Mouse (Mus musculus): ENCODE measurements around the gene Pan2. TPM values are rescaled to one million over a fixed set of nuclear protein-coding genes. Genes with fewer than 3 reads are reported as not detected.

Pan2 gene
- polyA plus RNA-seq, 1 experiment from 2014 or later, result 17.9 TPM

DNA sequence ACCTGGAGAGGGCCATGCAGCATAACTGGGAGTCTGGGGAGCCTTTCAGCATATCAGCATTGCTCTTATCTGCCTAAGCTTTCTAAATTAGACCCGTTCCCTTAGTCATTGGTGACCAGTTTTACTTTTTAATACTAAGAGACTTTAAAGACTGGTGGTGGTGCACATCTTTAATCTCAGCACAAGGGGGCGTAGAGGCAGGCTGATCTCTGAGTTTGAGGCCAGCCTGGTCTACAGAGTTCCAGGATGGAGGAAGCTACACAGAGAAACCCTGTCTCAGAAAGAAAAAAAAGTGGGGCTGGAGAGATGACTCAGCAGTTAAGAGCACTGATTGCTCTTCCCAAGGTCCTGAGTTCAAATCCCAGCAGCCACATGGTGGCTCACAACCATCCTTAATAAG lies 37.1 kb downstream of the Pan2 start:
- peaks cover 91% of the 10 kb centered on the region for H3K4me1 ChIP-seq
- peak overlapping the region; percentile 86 for H3K4me2 ChIP-seq
- H3K4me3 ChIP-seq, result no peak overlapping the region
- 36% methylated on average over 2 of the region's 2 CpGs for WGBS (ENCODE audit: insufficient replicate concordance)
- ATAC-seq, result no peak
- peak overlapping the region; percentile 92; the same call in 1 of the 2 replicates for H3K9ac ChIP-seq
- H3K9me3 ChIP-seq (replicated peaks), result no peaks in the 10 kb centered on the region
- peak overlapping the region; percentile 41; the same call in 1 of the 2 replicates for H3K27ac ChIP-seq
- H3K27me3 ChIP-seq (replicated peaks), result no peaks in the 10 kb centered on the region
- H3K36me3 ChIP-seq, result peaks cover 29% of the 10 kb centered on the region

- Histone ChIP-seq H3K27ac (peak overlapping the region; percentile 71), H3K9me3 (replicated peaks) (no peaks in the 10 kb centered on the region), H3K9ac (0 out of 2 replicates have a peak overlapping the region, but pooled peaks have one; percentile 27), H3K4me1 (peaks cover 87% of the 10 kb centered on the region), H3K4me3 (no peak overlapping the region), H3K36me3 (peaks cover 49% of the 10 kb centered on the region), H3K4me2 (peak overlapping the region; percentile 25; the same call in 1 of the 2 replicates), H3K27me3 (replicated peaks) (no peaks in the 10 kb centered on the region)
- ATAC-seq, result no peak
- WGBS (ENCODE audit: insufficient replicate concordance), result 84% methylated on average over 1 of the region's 1 CpGs
Observed at GRCm38 (mm10) chr10:128343436-128343835, 40.3 kb downstream of the Pan2 start.

- H3K4me1 ChIP-seq, result peaks cover 74% of the 10 kb centered on the region
- peak; percentile 88 for ATAC-seq
- no peaks in the 10 kb centered on the region for H3K9me3 ChIP-seq (replicated peaks)
- H3K27ac ChIP-seq, result peak overlapping the region; percentile 88
- peak overlapping the region; percentile 67 for H3K4me2 ChIP-seq
- H3K27me3 ChIP-seq (replicated peaks), result no peaks in the 10 kb centered on the region
- WGBS (ENCODE audit: insufficient replicate concordance), result 18% methylated on average over 7 of the region's 7 CpGs
- peak overlapping the region; percentile 35 for H3K4me3 ChIP-seq
- peaks cover 52% of the 10 kb centered on the region for H3K36me3 ChIP-seq
- H3K9ac ChIP-seq, result peak overlapping the region; percentile 48; the same call in 1 of the 2 replicates
Observed at GRCm38 (mm10) chr10:128344568-128345275, 41.6 kb downstream of the Pan2 start.

DNA sequence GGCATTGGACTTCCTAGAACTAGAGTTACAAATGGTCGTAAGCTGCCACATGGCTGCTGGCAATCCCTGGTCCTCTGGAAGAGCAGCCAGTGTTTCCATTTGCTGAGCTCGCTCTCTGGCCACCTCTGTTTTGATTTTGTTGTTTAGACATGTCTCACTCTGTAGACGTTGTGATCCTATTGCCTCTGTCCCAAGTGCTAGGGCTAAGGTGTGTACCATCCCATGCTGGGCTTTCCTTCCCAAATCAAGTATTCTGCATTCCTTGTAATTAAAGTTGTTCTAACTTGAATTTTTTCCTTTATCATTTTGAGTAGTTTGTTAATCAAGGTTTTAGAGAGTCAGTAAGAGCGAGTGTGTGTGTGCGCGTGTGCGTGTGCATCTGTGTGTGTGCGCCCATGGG lies 44.4 kb downstream of the Pan2 start:
- peaks cover 62% of the 10 kb centered on the region for H3K36me3 ChIP-seq
- H3K4me1 ChIP-seq, result peaks cover 47% of the 10 kb centered on the region
- WGBS (ENCODE audit: insufficient replicate concordance), result 90% methylated on average over 8 of the region's 8 CpGs
- H3K9ac ChIP-seq, result no peak overlapping the region
- H3K27me3 ChIP-seq (replicated peaks), result no peaks in the 10 kb centered on the region
- no peak overlapping the region; the same call in 1 of the 2 replicates for H3K27ac ChIP-seq
- no peak overlapping the region for H3K4me3 ChIP-seq
- no peak for ATAC-seq
- no peak overlapping the region for H3K4me2 ChIP-seq
- no peaks in the 10 kb centered on the region for H3K9me3 ChIP-seq (replicated peaks)

DNA sequence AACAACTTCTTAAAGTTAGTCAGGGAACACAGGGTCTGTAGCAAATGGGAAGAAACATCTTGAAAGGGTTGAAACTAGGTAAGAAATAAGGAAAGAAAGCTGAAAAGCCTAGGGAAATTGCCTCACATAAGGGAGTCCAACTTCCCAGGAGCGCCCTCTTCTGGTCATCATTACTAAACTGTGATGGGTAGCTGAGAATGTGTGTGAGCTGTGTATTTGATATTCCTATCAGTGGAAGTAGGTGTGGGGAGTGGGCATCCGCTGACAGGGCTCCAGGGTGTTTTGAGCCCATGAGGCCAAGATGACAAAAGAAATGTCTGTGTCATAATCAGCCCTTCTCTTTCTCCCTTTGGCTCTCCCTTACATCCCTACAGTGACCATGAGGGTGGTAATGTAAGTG lies 55.7 kb downstream of the Pan2 start:
- WGBS (ENCODE audit: insufficient replicate concordance), result 52% methylated on average over 2 of the region's 2 CpGs
- ATAC-seq, result peak; percentile 36; the same call in 1 of the 2 replicates
- Histone ChIP-seq H3K27me3 (replicated peaks) (no peaks in the 10 kb centered on the region), H3K27ac (no peak overlapping the region), H3K4me1 (no peaks in the 10 kb centered on the region), H3K9ac (no peak overlapping the region), H3K9me3 (replicated peaks) (no peaks in the 10 kb centered on the region), H3K4me2 (no peak overlapping the region), H3K4me3 (no peak overlapping the region), H3K36me3 (peaks cover 98% of the 10 kb centered on the region)

- no peak for ATAC-seq
- H3K27me3 ChIP-seq (replicated peaks), result no peaks in the 10 kb centered on the region
- no peak overlapping the region for H3K4me3 ChIP-seq
- 82% methylated on average over 6 of the region's 6 CpGs for WGBS (ENCODE audit: insufficient replicate concordance)
- H3K9ac ChIP-seq, result no peak overlapping the region
- peaks cover 98% of the 10 kb centered on the region for H3K36me3 ChIP-seq
- no peak overlapping the region for H3K27ac ChIP-seq
- H3K4me1 ChIP-seq, result no peaks in the 10 kb centered on the region
- no peaks in the 10 kb centered on the region for H3K9me3 ChIP-seq (replicated peaks)
- H3K4me2 ChIP-seq, result no peak overlapping the region
Observed at GRCm38 (mm10) chr10:128359226-128359625, 56.1 kb downstream of the Pan2 start.

- 82% methylated on average over 6 of the region's 6 CpGs for WGBS (ENCODE audit: insufficient replicate concordance)
- H3K36me3 ChIP-seq, result peaks cover 92% of the 10 kb centered on the region
Observed at GRCm38 (mm10) chr10:128361836-128362235, 58.7 kb downstream of the Pan2 start.

GRCm38 (mm10) chr10:128362568-128362967 lies 59.4 kb downstream of the Pan2 start:
- Histone ChIP-seq H3K9me3 (replicated peaks) (no peaks in the 10 kb centered on the region), H3K27ac (no peak overlapping the region), H3K9ac (no peak overlapping the region), H3K4me3 (no peak overlapping the region), H3K27me3 (replicated peaks) (no peaks in the 10 kb centered on the region), H3K4me2 (no peak overlapping the region), H3K4me1 (peaks cover 16% of the 10 kb centered on the region), H3K36me3 (peaks cover 84% of the 10 kb centered on the region)
- no peak for ATAC-seq
- 45% methylated on average over 3 of the region's 3 CpGs for WGBS (ENCODE audit: insufficient replicate concordance)

More at GRCm38 (mm10) chr10:128361836-128362235, 58.7 kb downstream of the Pan2 start:
- Histone ChIP-seq H3K9ac (no peak overlapping the region), H3K4me3 (no peak overlapping the region), H3K27ac (no peak overlapping the region), H3K9me3 (replicated peaks) (no peaks in the 10 kb centered on the region), H3K4me2 (no peak overlapping the region), H3K27me3 (replicated peaks) (no peaks in the 10 kb centered on the region), H3K4me1 (peaks cover 9% of the 10 kb centered on the region)
- no peak for ATAC-seq

- WGBS (ENCODE audit: insufficient replicate concordance), result 23% methylated on average over 19 of the region's 19 CpGs
- no peaks in the 10 kb centered on the region for H3K27me3 ChIP-seq (replicated peaks)
- H3K4me3 ChIP-seq, result peak overlapping the region; percentile 76
- no peaks in the 10 kb centered on the region for H3K9me3 ChIP-seq (replicated peaks)
- ATAC-seq, result no peak
- H3K36me3 ChIP-seq, result peaks cover 30% of the 10 kb centered on the region
- H3K4me2 ChIP-seq, result peak overlapping the region; percentile 96
- peak overlapping the region; percentile 81 for H3K9ac ChIP-seq
- H3K27ac ChIP-seq, result peak overlapping the region; percentile 90
- H3K4me1 ChIP-seq, result peaks cover 40% of the 10 kb centered on the region
Observed at GRCm38 (mm10) chr10:128367899-128368401, 64.8 kb downstream of the Pan2 start.

DNA sequence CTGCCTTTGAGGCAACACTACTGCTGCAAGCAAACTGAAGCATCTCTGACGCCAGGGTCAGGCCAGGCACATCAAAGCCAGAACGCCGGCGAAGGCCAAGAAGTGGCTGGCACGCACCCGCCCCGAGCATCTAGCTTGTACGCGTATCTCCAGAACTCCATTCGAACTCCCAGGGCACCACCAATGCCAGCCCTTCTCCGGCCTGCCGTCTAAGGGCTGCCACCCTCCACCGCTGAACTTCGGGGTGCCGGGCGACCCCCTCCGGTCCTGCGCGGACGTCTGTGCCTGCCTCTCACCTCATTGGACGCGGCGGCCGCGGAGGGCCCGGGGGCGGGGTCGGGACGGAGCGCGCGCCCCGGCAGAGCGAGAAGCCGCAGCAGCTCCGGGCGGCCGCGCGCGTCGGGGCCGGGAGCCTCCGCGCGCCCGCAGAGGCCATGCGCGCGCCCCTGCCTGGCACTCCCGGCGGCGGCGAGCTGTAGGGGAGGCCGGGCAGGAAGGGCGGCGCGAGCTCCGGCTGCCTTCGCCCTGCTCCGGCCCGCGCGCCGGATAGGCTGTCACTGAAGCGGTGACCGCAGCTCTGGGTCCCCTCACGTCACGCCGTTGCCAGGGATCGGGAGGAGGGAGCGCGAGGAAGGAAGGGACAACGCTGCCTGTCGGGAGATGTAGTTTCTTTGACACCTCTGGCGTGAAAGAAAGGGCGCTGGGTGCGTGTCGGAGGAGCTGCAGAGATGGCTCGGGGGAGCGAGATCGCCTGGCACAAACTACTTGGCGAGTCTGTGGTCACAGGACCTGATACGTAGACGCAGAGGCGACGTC lies 65.5 kb downstream of the Pan2 start, which contains the start of gene Coq10a:
TSS of gene Coq10a (minus strand) at position 596 of the 816 bp plus-strand sequence.
- Histone ChIP-seq H3K4me1 (peaks cover 47% of the 10 kb centered on the region), H3K9ac (peak within 1 kb of the TSS; percentile 81), H3K4me3 (peak within 1 kb of the TSS; percentile 76), H3K36me3 (peaks cover 24% of the 10 kb centered on the region), H3K9me3 (replicated peaks) (no peaks in the 10 kb centered on the region), H3K4me2 (peak within 1 kb of the TSS; percentile 96), H3K27ac (peak within 1 kb of the TSS; percentile 90), H3K27me3 (replicated peaks) (no peaks in the 10 kb centered on the region)
- 2% methylated on average over 86 of the region's 87 CpGs for WGBS (ENCODE audit: insufficient replicate concordance)
- ATAC-seq, result peak; percentile 89

GRCm38 (mm10) chr10:128369218-128369543 lies 66.0 kb downstream of the Pan2 start:
- Histone ChIP-seq H3K27me3 (replicated peaks) (no peaks in the 10 kb centered on the region), H3K9me3 (replicated peaks) (no peaks in the 10 kb centered on the region), H3K36me3 (peaks cover 19% of the 10 kb centered on the region), H3K4me3 (peak overlapping the region; percentile 76), H3K4me2 (peak overlapping the region; percentile 96), H3K9ac (peak overlapping the region; percentile 81), H3K27ac (peak overlapping the region; percentile 90), H3K4me1 (peaks cover 48% of the 10 kb centered on the region)
- ATAC-seq, result no peak
- 7% methylated on average over 9 of the region's 9 CpGs for WGBS (ENCODE audit: insufficient replicate concordance)

GRCm38 (mm10) chr10:128369599-128369998 lies 66.5 kb downstream of the Pan2 start:
- peak overlapping the region; percentile 81 for H3K9ac ChIP-seq
- H3K27ac ChIP-seq, result peak overlapping the region; percentile 90
- peaks cover 15% of the 10 kb centered on the region for H3K36me3 ChIP-seq
- H3K9me3 ChIP-seq (replicated peaks), result no peaks in the 10 kb centered on the region
- WGBS (ENCODE audit: insufficient replicate concordance), result 72% methylated on average over 6 of the region's 6 CpGs
- no peak for ATAC-seq
- H3K4me3 ChIP-seq, result peak overlapping the region; percentile 76
- peaks cover 48% of the 10 kb centered on the region for H3K4me1 ChIP-seq
- no peaks in the 10 kb centered on the region for H3K27me3 ChIP-seq (replicated peaks)
- H3K4me2 ChIP-seq, result peak overlapping the region; percentile 96

Data from liver, embryonic 12.5 days (tissue).